Mouse (Mus musculus) testis, adult 2 months (tissue): ENCODE results near the gene Cacng2. TPM values are rescaled to one million over a fixed set of nuclear protein-coding genes. Genes with fewer than 3 reads are reported as not detected.

ENCODE experiments used
- H3K27ac ChIP-seq: fragments of 200-500 bp; 2 replicates; pipeline ENCODE4 v1.5.1; 2012; ENCODE audit warnings: low read depth, low read length; ENCODE audit not compliant: control insufficient read depth, insufficient read depth
- H3K27me3 ChIP-seq: fragments of 200-500 bp; 2 replicates; pipeline ENCODE4 v1.6.1; 2012; ENCODE audit warnings: mild to moderate bottlenecking, low read length, moderate library complexity; ENCODE audit not compliant: control insufficient read depth, insufficient read depth
- H3K36me3 ChIP-seq: fragments of 200-500 bp; 2 replicates; pipeline ENCODE4 v1.6.1; 2012; ENCODE audit warnings: mild to moderate bottlenecking, low read length; ENCODE audit not compliant: control insufficient read depth, insufficient read depth
- H3K4me1 ChIP-seq: fragments of 200-500 bp; 2 replicates; pipeline ENCODE4 v1.6.1; 2012; ENCODE audit warnings: low read length; ENCODE audit not compliant: control insufficient read depth, insufficient read depth
- H3K4me3 ChIP-seq: fragments of 200-500 bp; 2 replicates; pipeline ENCODE4 v1.5.1; 2012; ENCODE audit warnings: low read depth, mild to moderate bottlenecking, low read length, moderate library complexity, mixed read lengths; ENCODE audit not compliant: control insufficient read depth
- CTCF ChIP-seq: fragments of 200-500 bp; IDR thresholded peaks from 2 replicates; pipeline ENCODE4 v1.5.1; 2012; ENCODE audit warnings: low read depth, mild to moderate bottlenecking, inconsistent platforms, low read length, moderate library complexity; ENCODE audit not compliant: control insufficient read depth, insufficient read depth, insufficient replicate concordance
- POLR2A ChIP-seq: fragments of 200-500 bp; IDR thresholded peaks from 2 replicates; pipeline ENCODE4 v1.6.1; 2012; ENCODE audit warnings: low read depth, mild to moderate bottlenecking, inconsistent platforms, low read length, moderate library complexity; ENCODE audit not compliant: control insufficient read depth
- polyA plus RNA-seq: library from polyadenylated mRNA; depleted of rRNA; stranded (reverse); fragments of >200 nt; gene quantifications from 2 replicates; pipeline ENCODE4 v1.2.3, GENCODE M21; 2012

Gene Cacng2
- polyA plus RNA-seq, 1 experiment = 0.02 TPM

- TF ChIP-seq CTCF = no peak
- no peak for TF ChIP-seq POLR2A
- no peak overlapping the region for H3K27ac ChIP-seq
Measured at GRCm38 (mm10) chr15:77958071-77958470, 161.8 kb downstream of the Cacng2 start.

DNA sequence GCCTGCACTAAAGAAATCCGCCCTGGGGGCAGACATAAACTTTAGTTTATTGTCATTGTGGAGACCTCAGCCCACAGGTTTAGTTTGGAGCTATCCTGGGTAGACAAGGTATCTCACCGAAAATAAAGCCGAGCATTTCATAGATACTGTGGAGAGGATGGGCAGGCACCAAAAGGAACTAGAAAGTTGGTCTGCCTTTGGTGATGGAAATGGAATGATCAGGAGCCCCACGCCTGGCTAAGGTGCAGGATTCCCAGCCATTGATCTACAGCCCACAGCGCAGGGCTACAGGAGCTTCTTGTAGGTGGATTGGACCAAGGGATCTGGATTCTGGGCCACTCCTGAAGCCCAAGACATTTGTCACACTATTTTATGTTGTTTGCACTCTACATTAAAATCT is 162.2 kb downstream of the Cacng2 start:
- Histone ChIP-seq H3K4me3 (no peak overlapping the region), H3K27me3 (no peaks in the 10 kb centered on the region), H3K36me3 (peaks cover 3% of the 10 kb centered on the region; the same call in 1 of the 2 replicates), H3K27ac (no peak overlapping the region), H3K4me1 (peaks cover 13% of the 10 kb centered on the region)
- TF ChIP-seq POLR2A (no peak), CTCF (no peak)

More at GRCm38 (mm10) chr15:77958071-77958470, 161.8 kb downstream of the Cacng2 start:
- peaks cover 3% of the 10 kb centered on the region; the same call in 1 of the 2 replicates for H3K36me3 ChIP-seq
- no peaks in the 10 kb centered on the region for H3K27me3 ChIP-seq
- H3K4me1 ChIP-seq = peaks cover 13% of the 10 kb centered on the region
- H3K4me3 ChIP-seq = no peak overlapping the region

DNA sequence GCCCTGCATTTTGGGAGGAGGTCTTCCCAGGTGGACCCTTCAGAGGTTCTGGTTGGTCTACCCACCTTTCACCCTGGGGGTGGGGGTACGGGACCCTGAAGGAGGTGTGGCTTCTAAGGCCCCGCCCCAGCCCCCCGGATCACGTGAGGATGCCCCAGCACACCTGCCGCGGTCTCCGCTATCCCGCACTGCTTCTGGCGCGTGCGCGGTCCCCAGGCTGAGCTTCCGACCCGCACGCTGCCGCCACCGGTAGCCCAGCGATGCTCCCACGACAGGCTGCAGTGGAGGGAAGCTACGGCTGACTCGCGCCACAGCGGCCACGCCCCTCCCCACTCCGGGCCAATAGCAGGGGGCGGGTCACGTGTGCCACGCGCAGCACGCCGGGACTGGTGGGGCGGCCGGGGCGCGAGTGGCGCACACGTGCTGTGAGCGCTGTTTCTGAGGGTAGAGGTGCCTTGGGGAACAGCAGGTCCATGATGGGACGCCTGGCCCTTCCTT is 163.4 kb downstream of the Cacng2 start, which contains the start of gene Foxred2:
Foxred2 (minus strand) TSS at position 319 of the 498 bp plus-strand sequence.
- H3K36me3 ChIP-seq = peaks cover 2% of the 10 kb centered on the region; the same call in 1 of the 2 replicates
- no peak within 1 kb of the TSS for H3K27ac ChIP-seq
- H3K4me3 ChIP-seq = peak within 1 kb of the TSS; percentile 83
- H3K27me3 ChIP-seq = no peaks in the 10 kb centered on the region
- TF ChIP-seq POLR2A (peak; percentile 46), CTCF (peak; percentile 29; the same call in 1 of the 2 replicates)
- H3K4me1 ChIP-seq = peaks cover 13% of the 10 kb centered on the region

DNA sequence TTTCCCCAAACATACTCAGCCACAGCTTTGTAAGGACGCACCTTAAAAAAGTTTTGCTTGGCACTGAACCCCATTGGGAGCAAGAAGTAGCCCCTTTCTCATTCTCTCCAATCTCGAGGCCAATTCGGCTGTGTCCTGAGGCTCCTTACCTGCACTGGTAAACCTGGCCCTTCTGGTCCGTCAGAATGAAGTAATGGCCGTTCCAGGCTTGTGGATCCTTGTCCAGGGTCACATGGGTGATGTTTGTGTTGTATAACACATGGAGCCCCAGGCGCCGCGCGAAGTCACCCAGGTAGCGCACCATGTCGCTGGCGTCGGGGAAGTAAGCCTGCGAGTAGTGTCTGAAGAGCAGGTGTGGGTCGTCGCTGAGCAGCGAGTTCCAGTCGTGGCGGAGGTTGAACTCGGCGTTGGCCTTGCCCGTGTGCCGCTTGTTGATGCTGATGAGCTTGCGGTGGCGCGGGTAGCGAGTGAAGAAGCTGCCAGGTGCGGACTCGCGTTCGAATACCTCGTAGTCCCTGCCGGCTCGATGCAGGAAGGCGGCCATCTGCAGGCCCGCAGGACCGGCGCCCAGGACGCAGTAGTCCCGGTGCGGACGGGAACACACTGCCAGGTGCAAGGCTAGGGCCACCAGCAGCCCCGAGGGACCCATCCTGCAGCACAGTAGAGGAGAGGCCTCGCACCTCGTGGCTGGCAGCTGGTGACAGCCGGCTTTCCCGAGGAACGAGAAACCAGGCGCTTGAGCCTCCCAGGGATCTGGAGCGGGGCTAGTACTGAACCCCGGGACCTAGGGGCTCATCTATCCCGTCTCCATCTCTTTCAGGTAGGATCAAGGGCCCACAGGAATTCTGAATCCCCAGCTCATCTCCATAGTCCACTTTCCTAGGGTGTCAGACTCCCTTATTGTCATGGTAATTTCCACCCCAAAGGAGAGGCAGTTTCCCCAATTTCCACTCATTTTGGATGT is 164.1 kb downstream of the Cacng2 start:
- H3K27me3 ChIP-seq = no peaks in the 10 kb centered on the region
- peak overlapping the region; percentile 83 for H3K4me3 ChIP-seq
- H3K36me3 ChIP-seq = peaks cover 2% of the 10 kb centered on the region; the same call in 1 of the 2 replicates
- TF ChIP-seq POLR2A (no peak), CTCF (no peak)
- H3K4me1 ChIP-seq = peaks cover 13% of the 10 kb centered on the region
- no peak overlapping the region for H3K27ac ChIP-seq

GRCm38 (mm10) chr15:77954362-77954761 is 165.5 kb downstream of the Cacng2 start:
- Histone ChIP-seq H3K4me1 (peaks cover 13% of the 10 kb centered on the region), H3K36me3 (peaks cover 2% of the 10 kb centered on the region; the same call in 1 of the 2 replicates), H3K4me3 (no peak overlapping the region), H3K27me3 (no peaks in the 10 kb centered on the region), H3K27ac (no peak overlapping the region)
- TF ChIP-seq CTCF (no peak), POLR2A (no peak)

GRCm38 (mm10) chr15:77952921-77953320 is 166.9 kb downstream of the Cacng2 start:
- Histone ChIP-seq H3K27me3 (no peaks in the 10 kb centered on the region), H3K4me1 (peaks cover 13% of the 10 kb centered on the region), H3K36me3 (no peaks in the 10 kb centered on the region), H3K4me3 (no peak overlapping the region), H3K27ac (no peak overlapping the region)
- TF ChIP-seq CTCF = no peak

DNA sequence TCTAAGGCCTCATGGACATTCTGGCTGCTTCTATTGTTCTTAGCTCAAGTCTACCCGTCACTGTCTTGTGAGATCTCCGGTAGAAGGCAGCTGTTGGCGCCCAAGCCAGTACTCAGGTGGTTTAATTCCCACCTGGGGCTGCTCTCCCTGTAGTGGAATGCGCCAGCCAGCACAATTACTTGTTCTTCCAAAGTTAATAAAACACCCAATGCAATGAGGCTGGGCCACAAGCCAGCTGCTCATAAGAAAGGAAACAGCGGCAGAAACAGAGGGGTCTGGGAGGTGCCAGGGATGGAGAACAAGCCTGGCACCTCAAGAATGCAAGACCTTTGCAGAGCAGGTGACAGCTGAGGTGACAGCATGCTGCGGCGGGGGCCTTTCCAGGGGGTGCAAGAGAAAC is 170.8 kb downstream of the Cacng2 start:
- H3K4me1 ChIP-seq = no peaks in the 10 kb centered on the region
- H3K4me3 ChIP-seq = no peak overlapping the region
- H3K27me3 ChIP-seq = no peaks in the 10 kb centered on the region
- H3K36me3 ChIP-seq = no peaks in the 10 kb centered on the region
- no peak overlapping the region for H3K27ac ChIP-seq
- TF ChIP-seq CTCF (no peak), POLR2A (no peak)
